Mouse (Mus musculus) embryo, embryonic 11 days (tissue): Measurements from ENCODE around the gene Mical2.
A peak's percentile ranks its signal among the peaks of the same experiment; 100 is the strongest.

Source experiments
- DNase-seq: peaks from one replicate; pipeline ENCODE4 v3.0.0-alpha.2; 2015

The Mical2 gene

GRCm38 (mm10) chr7:112369977-112370376 is 144.3 kb downstream of the Mical2 start:
- no peak for DNase-seq

- DNase-seq: no peak
Measured at GRCm38 (mm10) chr7:112371387-112371786, 145.7 kb downstream of the Mical2 start.

GRCm38 (mm10) chr7:112374035-112374434 is 148.4 kb downstream of the Mical2 start:
- no peak for DNase-seq

GRCm38 (mm10) chr7:112375062-112375461 is 149.4 kb downstream of the Mical2 start:
- no peak for DNase-seq

- no peak for DNase-seq
Measured at GRCm38 (mm10) chr7:112375900-112376299, 150.2 kb downstream of the Mical2 start.

- no peak for DNase-seq
Measured at GRCm38 (mm10) chr7:112376611-112377010, 151.0 kb downstream of the Mical2 start.

- DNase-seq: peak; percentile 91
Measured at GRCm38 (mm10) chr7:112377314-112377713, 151.7 kb downstream of the Mical2 start.

GRCm38 (mm10) chr7:112378056-112378455 is 152.4 kb downstream of the Mical2 start:
- DNase-seq: no peak

GRCm38 (mm10) chr7:112378476-112378875 is 152.8 kb downstream of the Mical2 start:
- DNase-seq: no peak

- DNase-seq: no peak
Measured at GRCm38 (mm10) chr7:112386521-112386920, 160.9 kb downstream of the Mical2 start.

- no peak for DNase-seq
Measured at GRCm38 (mm10) chr7:112387876-112388275, 162.2 kb downstream of the Mical2 start.

- DNase-seq: no peak
Measured at GRCm38 (mm10) chr7:112388363-112388875, 162.8 kb downstream of the Mical2 start.

- no peak for DNase-seq
Measured at GRCm38 (mm10) chr7:112389611-112390251, 164.1 kb downstream of the Mical2 start.

- DNase-seq: peak; percentile 65
Measured at GRCm38 (mm10) chr7:112390252-112390936, 164.7 kb downstream of the Mical2 start.

GRCm38 (mm10) chr7:112390937-112391605 is 165.4 kb downstream of the Mical2 start:
- DNase-seq: peak; percentile 66

GRCm38 (mm10) chr7:112397786-112398185 is 172.1 kb downstream of the Mical2 start:
- DNase-seq: no peak

GRCm38 (mm10) chr7:112399425-112400170 is 173.9 kb downstream of the Mical2 start:
- peak; percentile 38 for DNase-seq

- peak; percentile 90 for DNase-seq
Measured at GRCm38 (mm10) chr7:112400175-112400574, 174.5 kb downstream of the Mical2 start.

- DNase-seq: no peak
Measured at GRCm38 (mm10) chr7:112405061-112405460, 179.4 kb downstream of the Mical2 start.

- DNase-seq: no peak
Measured at GRCm38 (mm10) chr7:112405578-112405977, 179.9 kb downstream of the Mical2 start.

- DNase-seq: no peak
Measured at GRCm38 (mm10) chr7:112407597-112407996, 181.9 kb downstream of the Mical2 start.

- DNase-seq: no peak
Measured at GRCm38 (mm10) chr7:112409991-112410390, 184.3 kb downstream of the Mical2 start.

GRCm38 (mm10) chr7:112413286-112413685 is 187.6 kb downstream of the Mical2 start:
- no peak for DNase-seq
